Mouse (Mus musculus) cerebellum, adult 2 months (tissue): Measurements from ENCODE around the gene E330021D16Rik. TPM values are rescaled to one million over a fixed set of nuclear protein-coding genes. Genes with fewer than 3 reads are reported as not detected.
"Not testable (repeated sequence)": the region's sequence is repeated elsewhere in the genome, so short reads cannot be mapped to it uniquely, and the experiment has no call there.

Source experiments
- DNase-seq, 2 experiments: peaks; one replicate each; pipeline ENCODE4 v3.0.0; 2021
- H3K27ac ChIP-seq: fragments of 200-500 bp; 2 replicates; pipeline ENCODE4 v1.5.1; 2012; ENCODE audit warnings: low read length, control low read depth, inconsistent platforms; ENCODE audit not compliant: insufficient read depth
- H3K27me3 ChIP-seq: fragments of 200-500 bp; 2 replicates; pipeline ENCODE4 v1.6.1; 2012; ENCODE audit warnings: inconsistent platforms, mild to moderate bottlenecking, low read length, moderate library complexity; ENCODE audit not compliant: control insufficient read depth, insufficient read depth
- H3K4me1 ChIP-seq: fragments of 200-500 bp; 2 replicates; pipeline ENCODE4 v1.6.1; 2011; ENCODE audit warnings: low read length; ENCODE audit not compliant: control insufficient read depth, insufficient read depth
- H3K4me3 ChIP-seq: fragments of 200-500 bp; replicated peaks from 2 replicates; pipeline ENCODE3; 2011; ENCODE audit warnings: mild to moderate bottlenecking, low read depth, low read length, control low read depth; ENCODE audit not compliant: insufficient read depth
- CTCF ChIP-seq: fragments of 200-500 bp; IDR thresholded peaks from 2 replicates; pipeline ENCODE4 v1.5.1; 2011; ENCODE audit warnings: low read depth, mild to moderate bottlenecking, control low read depth, low read length, moderate library complexity, borderline replicate concordance; ENCODE audit not compliant: insufficient read depth
- POLR2A ChIP-seq: fragments of 200-500 bp; IDR thresholded peaks from 2 replicates; pipeline ENCODE4 v1.6.1; 2011; ENCODE audit warnings: low read length, control low read depth, borderline replicate concordance; ENCODE audit not compliant: insufficient read depth
- WGBS: fragments of 180-500 bp; shearing (Covaris S2); methylation state at CpG from one replicate; pipeline ENCODE4 v1.1.7; 2018; 5-methylcytosine and 5-hydroxymethylcytosine counted together
- polyA plus RNA-seq: library from polyadenylated mRNA; depleted of rRNA; stranded (reverse); fragments of >200 nt; gene quantifications from 2 replicates; pipeline ENCODE4 v1.2.3, GENCODE M21; 2012

Gene E330021D16Rik
- polyA plus RNA-seq, 1 experiment: not detected

DNA sequence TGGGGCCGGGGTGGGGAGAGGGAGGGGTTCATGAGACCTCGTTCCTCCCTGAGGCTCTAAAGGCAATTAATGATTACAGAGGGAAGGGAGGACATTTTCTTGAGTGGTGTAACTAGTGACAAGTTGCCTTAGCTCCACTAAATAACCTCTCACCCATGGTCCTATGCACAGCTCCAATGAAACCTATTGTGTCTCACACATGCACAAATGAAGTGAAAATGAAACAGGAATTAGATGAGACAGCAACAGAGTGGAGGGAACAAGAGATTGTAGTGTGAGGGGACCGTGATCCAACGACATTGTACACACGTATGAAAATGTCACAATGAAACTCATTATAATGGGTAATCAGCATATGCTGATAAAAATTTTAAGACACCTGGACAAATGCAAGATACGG lies 35.5 kb upstream of the E330021D16Rik start:
- TF ChIP-seq POLR2A (no peak), CTCF (no peak)

DNA sequence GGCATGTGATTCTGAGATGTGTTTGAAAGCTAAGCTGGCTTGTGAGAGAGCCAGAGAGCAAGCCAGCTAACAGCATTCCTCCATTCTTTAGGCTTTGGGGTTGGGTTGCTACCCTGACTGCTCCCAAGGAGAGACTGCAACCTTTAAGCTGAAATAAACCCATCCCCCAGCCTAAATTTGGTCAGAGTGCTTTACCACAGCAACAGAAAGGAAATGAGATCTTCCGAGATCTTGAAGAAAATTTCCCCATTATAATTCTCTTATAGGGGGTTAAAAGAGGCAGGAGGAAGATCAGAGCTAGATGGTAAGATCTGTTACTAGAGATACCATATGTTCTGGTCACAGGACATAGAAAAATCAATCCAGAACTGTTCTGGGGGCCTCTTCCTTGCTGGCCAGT lies 34.6 kb upstream of the E330021D16Rik start:
- no peaks in the 10 kb centered on the region for H3K27me3 ChIP-seq
- 95% methylated on average over 1 of the region's 1 CpGs for WGBS
- H3K4me1 ChIP-seq: no peaks in the 10 kb centered on the region
- no peak overlapping the region for H3K4me3 ChIP-seq
- H3K27ac ChIP-seq: no peak overlapping the region
- no peak for TF ChIP-seq CTCF
- no peak for TF ChIP-seq POLR2A
- DNase-seq: no peak

More for the DNA sequence above, 35.5 kb upstream of the E330021D16Rik start:
- Histone ChIP-seq H3K27ac (no peak overlapping the region), H3K4me1 (no peaks in the 10 kb centered on the region), H3K4me3 (no peak overlapping the region), H3K27me3 (no peaks in the 10 kb centered on the region)
- no peak for DNase-seq
- WGBS: 93% methylated on average over 6 of the region's 6 CpGs

GRCm38 (mm10) chr6:136449270-136449692 lies 33.9 kb upstream of the E330021D16Rik start:
- 24% methylated on average over 9 of the region's 9 CpGs for WGBS
- no peak for DNase-seq
- Histone ChIP-seq H3K27me3 (no peaks in the 10 kb centered on the region), H3K27ac (no peak overlapping the region), H3K4me1 (no peaks in the 10 kb centered on the region), H3K4me3 (no peak overlapping the region)
- TF ChIP-seq POLR2A: no peak
- TF ChIP-seq CTCF: no peak

DNA sequence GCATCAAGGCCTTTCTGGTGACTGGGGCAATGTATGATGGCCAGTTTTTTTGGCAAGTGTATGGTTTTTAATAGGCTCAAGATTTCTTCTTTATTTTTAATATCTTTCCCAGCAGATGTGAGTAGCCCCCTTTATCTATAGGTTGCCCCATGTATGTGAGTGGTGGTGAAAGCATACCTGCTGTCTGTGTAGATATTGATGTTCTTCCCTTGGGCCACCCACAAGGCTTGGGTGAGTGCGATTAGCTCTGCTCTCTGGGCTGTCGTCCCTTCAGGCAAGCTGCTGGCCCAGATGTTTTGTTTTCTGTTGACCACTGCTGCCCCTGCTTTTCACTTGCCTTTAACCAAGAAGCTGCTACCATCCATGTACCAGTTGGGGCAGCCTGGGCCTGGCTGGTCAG lies 23.8 kb upstream of the E330021D16Rik start:
- 71% methylated on average over 2 of the region's 2 CpGs for WGBS
- H3K27ac ChIP-seq: not testable (repeated sequence)

GRCm38 (mm10) chr6:136436151-136436550 lies 20.8 kb upstream of the E330021D16Rik start:
- H3K4me3 ChIP-seq, DNase-seq, H3K4me1 ChIP-seq, H3K27me3 ChIP-seq, H3K27ac ChIP-seq: not testable (repeated sequence)
- 86% methylated on average over 3 of the region's 3 CpGs for WGBS

More for the DNA sequence above, 23.8 kb upstream of the E330021D16Rik start:
- H3K4me3 ChIP-seq, H3K27me3 ChIP-seq, DNase-seq, H3K4me1 ChIP-seq: not testable (repeated sequence)

DNA sequence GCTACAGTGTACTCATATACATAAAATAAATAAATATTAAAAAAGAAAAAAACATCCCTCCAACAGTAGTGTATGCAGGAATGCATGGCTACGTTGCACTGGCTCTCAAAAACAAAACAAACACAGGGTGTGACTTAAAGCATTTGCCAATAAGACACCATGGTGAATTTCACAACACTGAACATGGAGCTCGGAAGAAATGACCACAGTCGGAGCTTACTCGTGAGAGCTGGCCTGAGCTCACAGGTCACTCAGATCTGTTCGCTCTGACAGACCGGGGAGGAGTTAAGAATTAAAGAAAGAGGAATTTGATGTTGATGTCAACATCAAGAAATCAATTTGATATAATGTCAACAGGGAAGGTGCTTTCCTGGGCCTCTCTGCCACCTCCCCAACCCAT lies 18.2 kb upstream of the E330021D16Rik start:
- Histone ChIP-seq H3K27ac (no peak overlapping the region), H3K27me3 (no peaks in the 10 kb centered on the region), H3K4me3 (no peak overlapping the region), H3K4me1 (no peaks in the 10 kb centered on the region)
- TF ChIP-seq CTCF (no peak), POLR2A (no peak)
- 92% methylated on average over 6 of the region's 6 CpGs for WGBS
- no peak for DNase-seq

- Histone ChIP-seq H3K4me1 (no peaks in the 10 kb centered on the region), H3K27ac (no peak overlapping the region), H3K27me3 (no peaks in the 10 kb centered on the region), H3K4me3 (no peak overlapping the region)
- TF ChIP-seq POLR2A (no peak), CTCF (no peak)
- no peak for DNase-seq
- WGBS: 64% methylated on average over 7 of the region's 7 CpGs
Measured at GRCm38 (mm10) chr6:136431896-136432248, 16.5 kb upstream of the E330021D16Rik start.

GRCm38 (mm10) chr6:136431169-136431895 lies 16.0 kb upstream of the E330021D16Rik start:
- Histone ChIP-seq H3K4me1 (no peaks in the 10 kb centered on the region), H3K27ac (no peak overlapping the region), H3K4me3 (no peak overlapping the region), H3K27me3 (no peaks in the 10 kb centered on the region)
- DNase-seq: no peak
- TF ChIP-seq CTCF (no peak), POLR2A (no peak)
- 59% methylated on average over 10 of the region's 10 CpGs for WGBS

DNA sequence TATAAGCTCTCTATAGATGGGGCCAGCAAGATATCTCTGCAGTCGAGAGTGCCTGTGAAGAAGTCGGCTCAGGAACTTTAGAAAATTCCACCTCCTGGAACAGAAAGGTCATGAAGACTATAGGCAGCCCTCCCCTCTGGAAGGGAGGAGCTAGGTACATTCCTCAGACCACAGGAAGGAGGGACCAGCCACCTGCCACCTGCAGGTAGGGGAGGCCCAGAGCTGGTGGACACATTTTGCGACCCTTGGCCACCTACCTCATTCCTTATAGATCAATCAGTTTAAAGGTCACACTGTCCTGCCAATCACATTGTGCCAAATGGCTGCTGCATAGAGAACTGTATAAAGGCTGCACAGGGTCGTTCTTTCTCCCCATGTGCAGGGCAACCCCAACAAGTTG lies 14.1 kb upstream of the E330021D16Rik start:
- Histone ChIP-seq H3K27ac (no peak overlapping the region), H3K4me1 (0 out of 2 replicates have a peak, but pooled peaks cover under 1% of the 10 kb centered on the region), H3K27me3 (no peaks in the 10 kb centered on the region), H3K4me3 (no peak overlapping the region)
- TF ChIP-seq CTCF (no peak), POLR2A (no peak)
- DNase-seq: no peak
- WGBS: 71% methylated on average over 4 of the region's 4 CpGs
